Mouse (Mus musculus) spleen, postnatal 10 days (tissue): Measurements from ENCODE around the gene Glg1.
"Not testable (repeated sequence)": the region's sequence is repeated elsewhere in the genome, so short reads cannot be mapped to it uniquely, and the experiment has no call there.

Source experiments
- DNase-seq, 2 experiments: peaks; one replicate each; pipeline ENCODE4 v3.0.0; 2021 to 2022; ENCODE audit warnings: low spot score in 2 of 2

Glg1 gene

DNA sequence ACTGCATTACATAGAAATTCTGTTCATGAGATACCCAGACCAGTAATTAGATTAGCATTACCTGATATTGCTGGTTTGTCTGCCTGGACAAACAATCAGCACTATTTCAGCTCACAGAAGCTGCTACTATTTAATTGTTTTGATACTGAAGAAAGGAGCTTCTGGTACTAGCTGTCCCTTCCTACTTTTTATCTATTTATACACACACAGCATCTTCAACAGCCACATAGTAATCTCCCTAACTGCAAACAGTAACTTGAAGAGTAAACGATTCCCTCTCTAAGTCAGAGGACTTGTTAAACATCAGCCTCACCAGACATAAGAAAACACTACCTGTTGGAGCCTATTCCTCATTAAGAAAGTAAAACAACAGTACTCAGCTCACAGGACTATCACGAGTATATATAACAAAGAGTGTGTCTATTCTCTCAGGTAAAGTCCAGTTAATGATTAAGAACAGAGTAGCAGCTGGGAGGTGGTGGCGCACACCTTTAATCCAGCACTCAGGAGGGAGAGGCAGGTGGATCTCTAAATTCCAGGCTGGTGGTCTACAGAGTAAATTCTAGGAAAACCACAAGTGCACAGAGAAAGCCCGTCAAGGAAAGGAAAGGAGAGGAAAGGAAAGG, 6.4 kb downstream of the Glg1 start:
- no peak for DNase-seq

DNA sequence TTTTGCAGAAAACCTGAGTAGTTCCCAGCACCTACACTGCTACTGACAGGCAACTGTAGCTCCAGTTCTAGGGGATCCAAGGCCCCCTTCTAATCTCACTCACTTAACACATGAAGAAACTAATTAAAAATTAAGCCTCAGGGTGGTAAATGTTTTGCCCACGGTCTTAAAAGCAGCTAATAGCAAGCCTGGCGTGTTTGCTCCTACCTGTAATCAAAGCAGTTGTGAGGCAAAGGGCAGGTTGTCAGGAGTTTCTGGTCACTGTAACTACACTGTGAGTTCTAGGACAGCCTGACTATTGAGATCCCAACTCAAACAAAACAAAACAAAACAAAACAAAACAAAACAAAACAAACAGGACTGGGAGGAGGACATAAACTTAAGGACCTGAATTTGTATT, 8.9 kb downstream of the Glg1 start:
- no peak for DNase-seq

DNA sequence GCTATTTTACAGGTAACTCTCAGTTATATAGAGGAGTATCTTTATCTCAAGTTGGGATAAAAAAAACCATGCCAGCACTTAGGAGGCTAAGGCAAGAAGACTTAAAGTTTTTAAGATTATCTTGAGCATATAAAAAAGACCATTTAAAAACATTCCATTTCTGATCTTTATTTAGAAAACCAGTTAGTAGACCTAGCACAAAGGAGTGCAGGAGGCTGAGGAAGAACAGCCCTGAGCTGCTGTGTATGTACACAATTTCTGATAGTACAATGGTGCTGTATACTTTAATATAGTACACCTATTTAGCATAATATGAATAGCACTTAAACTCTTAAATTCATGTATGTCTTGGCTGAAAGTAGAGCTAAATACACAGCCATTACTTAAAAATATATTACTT, 10.9 kb downstream of the Glg1 start:
- no peak for DNase-seq

- DNase-seq, result not testable (repeated sequence)
Measured at GRCm38 (mm10) chr8:111246864-111247263, 12.2 kb downstream of the Glg1 start.

GRCm38 (mm10) chr8:111246287-111246830, 12.7 kb downstream of the Glg1 start:
- DNase-seq, result no peak

- DNase-seq, result no peak
Measured at GRCm38 (mm10) chr8:111237301-111237700, 21.7 kb downstream of the Glg1 start.

DNA sequence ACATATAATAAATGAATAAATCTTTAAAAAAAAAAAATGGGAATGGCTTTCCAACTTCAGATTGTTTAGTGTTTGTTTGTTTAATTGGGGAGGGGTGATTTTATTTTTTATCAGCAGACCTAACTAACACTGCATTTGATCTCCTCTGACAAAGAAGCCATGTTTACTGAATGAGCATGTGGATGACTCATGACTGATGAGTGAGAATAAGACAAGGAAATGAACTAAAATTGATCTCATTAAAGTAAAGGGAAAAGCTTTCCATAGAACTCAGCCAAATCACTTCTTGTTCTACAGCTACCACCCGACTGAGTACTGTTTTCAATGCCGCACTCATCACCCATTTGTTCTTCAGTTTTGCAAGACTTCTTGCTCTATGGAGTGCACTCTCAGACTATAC, 25.3 kb downstream of the Glg1 start:
- DNase-seq, result no peak

GRCm38 (mm10) chr8:111224153-111224552, 34.9 kb downstream of the Glg1 start:
- no peak for DNase-seq

DNA sequence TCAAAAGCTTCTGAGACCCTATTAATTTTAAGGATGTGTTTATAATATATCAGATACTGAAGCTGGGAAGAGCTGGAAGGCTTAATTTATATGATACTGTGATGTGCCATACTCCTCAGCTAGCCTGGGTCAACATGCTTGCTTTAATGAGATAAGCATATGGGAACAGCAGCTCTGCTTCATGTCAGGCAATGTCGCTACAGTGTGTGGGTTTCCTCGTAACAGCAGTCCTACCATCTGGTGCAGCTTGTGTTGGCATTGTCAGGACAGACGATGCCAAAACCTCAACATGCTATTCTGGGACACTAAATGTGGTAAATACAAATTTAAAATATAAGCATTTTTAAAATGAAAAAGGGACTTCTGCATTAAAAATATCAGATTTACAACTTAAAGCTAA, 40.9 kb downstream of the Glg1 start:
- no peak for DNase-seq

DNA sequence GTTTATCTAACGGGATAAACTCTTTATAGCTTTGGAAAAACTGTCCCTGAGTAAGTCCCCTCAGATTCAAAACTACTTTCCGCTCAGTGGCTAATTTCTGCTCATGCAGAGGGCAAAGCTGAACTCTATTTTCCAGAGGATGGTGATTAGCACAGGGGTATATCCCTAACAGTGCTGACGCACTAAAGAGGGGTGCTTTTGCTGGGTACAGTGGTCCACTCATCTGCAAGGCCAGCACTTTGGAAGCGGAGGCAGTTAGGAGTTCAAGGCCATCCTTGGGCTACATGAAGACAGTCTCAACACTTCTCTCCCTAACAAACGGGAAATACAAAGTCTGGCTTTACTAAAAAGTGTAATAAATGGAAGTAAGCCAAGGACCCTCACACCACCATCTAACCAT, 45.6 kb downstream of the Glg1 start:
- no peak for DNase-seq

DNA sequence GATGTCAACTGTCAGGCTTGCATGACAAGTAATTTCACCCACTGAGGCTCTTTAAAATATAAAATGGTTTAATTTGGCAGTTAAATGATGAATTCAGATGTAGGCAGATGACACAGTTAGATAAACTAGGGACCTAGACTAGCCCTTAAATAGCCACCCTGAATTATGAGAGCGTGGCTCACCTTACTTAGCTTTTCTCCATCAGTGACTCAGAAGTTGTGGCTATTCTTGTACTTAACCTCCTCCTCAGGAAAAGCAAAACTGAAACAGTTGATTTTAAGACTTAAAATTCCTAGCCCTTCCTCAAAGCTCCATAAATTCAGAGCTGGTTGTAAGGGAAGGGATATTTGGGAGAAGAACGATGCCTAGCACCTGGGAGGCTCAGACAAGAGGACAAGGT, 47.8 kb downstream of the Glg1 start:
- no peak for DNase-seq

GRCm38 (mm10) chr8:111209874-111210273, 49.1 kb downstream of the Glg1 start:
- DNase-seq, result no peak

DNA sequence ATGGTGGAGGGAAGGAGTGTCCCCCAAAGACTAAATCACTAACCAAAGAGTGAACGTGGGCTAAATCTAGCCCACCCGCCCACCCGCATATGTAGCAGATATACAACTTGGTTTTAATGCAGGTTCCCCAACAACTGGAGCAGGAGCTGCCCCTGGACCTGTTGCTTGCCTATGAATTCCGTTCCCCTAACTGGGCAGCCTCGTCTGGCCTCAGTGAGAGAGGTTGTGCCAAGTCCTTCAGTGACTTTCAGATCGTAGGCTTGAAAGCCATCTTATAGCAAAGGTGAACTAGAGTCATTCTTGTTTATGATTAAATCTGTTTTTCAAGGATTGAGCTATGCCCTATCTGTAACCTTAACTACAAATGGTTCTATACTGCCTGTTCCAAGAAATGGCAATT, 52.7 kb downstream of the Glg1 start:
- DNase-seq, result no peak

- DNase-seq, result no peak
Measured at GRCm38 (mm10) chr8:111205033-111205432, 54.0 kb downstream of the Glg1 start.

DNA sequence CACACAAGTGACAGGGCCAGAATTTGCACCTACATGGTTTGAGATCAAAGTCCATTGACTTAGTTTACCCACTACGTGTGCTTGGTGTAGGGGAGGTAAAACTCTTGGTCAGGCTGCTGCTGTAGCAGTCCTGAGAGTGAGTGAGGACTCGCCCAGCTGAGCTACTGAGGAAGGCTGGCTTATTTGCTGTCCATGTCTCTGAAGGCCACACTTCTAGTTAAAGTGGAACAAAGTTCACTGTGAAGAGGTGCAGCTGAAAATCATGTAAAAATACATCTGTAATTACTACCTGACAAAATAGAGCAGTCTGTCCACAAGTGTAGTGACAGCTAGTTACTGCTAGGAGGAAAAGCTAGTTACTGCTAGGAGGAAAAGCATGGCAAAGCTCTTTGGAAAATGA, 55.7 kb downstream of the Glg1 start:
- DNase-seq, result no peak

DNA sequence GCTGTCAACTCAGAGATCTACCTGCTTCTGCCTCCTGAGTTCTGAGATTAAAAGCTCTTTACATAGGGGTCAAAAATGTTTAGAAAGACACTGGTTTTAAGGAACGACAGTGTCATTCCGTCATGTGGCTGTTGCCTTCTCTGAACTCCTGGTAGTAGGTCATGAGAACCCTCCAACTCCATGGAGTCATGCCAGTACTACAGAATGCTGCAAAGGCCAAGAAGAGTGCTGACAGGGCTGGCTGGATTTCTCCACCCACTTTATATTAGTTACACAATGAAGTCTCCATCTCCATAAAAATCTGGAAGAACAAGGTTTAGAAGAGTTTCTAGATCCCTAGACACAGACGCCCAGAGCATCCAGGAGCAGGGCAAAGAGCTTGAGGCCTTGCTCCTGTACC, 61.0 kb downstream of the Glg1 start:
- no peak for DNase-seq

DNA sequence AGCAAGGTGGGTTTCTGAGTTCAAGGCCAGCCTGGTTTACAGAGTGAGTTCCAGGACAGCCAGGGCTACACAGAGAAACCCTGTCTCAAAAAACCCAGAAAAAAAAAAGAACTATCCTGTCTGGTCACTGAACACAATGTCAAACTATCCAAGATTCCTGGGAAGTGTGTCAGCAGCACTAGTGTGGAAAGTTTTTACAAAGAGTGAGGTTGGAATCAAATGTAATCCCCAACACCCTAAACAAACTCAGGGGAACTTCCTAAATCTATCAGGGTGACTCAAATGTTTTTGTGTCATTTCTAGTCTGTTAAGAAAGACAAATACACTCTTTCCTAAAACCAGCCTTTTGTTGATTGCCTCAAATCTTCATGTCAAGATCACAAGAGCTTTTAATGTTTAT, 62.8 kb downstream of the Glg1 start:
- no peak for DNase-seq

DNA sequence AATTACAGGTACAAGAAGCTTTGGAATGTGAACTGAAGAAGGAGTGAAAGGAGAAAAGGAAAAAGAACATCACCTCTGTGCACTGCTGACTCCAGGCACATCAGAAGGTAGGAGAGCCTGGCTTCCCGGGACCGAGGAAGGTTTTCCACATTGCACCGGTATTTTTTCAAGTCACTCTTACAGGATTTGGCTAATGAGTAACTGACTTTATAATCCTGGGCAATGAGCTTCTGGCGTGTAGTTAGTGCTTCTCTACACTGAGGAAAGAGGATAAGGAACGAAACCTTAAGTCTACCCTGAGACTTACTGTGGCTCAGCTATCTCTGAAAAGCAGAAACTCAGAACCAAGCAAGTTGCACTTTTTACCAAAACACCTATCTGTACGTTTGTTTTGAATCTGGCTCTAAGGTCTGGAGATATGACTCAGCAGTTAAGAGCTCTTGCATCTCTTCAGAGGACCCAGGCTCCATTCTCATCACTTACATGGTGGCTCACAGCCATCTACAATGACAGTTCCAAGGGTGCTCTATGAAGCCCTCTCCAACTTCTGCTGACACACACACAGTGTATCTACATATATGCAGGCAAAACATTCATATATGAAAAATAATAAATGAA, 70.3 kb downstream of the Glg1 start:
- DNase-seq, result no peak

GRCm38 (mm10) chr8:111187470-111187869, 71.5 kb downstream of the Glg1 start:
- no peak for DNase-seq

DNA sequence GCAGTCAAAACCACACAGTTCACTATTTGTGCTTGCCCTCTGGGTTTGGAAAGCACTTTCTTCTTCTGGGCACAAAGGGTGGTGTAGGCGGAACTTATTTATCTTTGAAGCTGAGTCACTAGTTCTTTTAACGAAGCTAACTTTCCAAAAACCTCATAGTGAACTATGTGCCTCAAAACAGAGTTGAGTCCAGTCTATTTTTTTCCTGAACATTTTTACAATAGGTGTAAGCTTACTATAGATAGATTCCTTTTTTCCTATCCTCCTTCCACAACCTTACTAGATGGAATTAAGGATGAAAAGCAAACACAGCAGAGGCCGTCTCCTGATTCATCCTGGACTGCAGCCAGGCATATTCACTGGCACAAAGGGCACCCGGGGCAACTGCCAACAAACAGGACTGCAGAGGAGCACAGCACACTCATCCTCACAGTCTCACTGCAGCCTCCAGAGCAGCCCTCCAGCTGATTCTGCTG, 73.5 kb downstream of the Glg1 start:
- no peak for DNase-seq

DNA sequence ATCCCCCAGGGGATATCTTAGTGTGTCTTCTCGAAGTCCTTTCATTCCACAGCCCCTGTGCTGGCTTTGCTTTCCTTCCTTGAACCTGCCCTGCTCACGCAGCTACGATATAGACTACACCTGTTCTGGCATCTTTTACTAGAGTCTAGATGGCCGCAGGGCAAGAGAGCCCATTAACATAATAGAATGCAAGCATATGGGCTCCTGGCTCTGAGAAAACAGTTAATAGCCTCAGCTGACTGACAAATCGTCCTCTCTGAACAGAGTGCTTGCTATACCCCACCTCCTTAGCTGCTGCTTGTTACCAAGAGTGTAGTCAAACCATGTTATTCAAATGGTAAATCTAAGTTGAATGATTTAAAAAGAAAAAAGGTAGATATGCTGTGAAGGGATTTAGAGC, 87.4 kb downstream of the Glg1 start:
- no peak for DNase-seq

DNA sequence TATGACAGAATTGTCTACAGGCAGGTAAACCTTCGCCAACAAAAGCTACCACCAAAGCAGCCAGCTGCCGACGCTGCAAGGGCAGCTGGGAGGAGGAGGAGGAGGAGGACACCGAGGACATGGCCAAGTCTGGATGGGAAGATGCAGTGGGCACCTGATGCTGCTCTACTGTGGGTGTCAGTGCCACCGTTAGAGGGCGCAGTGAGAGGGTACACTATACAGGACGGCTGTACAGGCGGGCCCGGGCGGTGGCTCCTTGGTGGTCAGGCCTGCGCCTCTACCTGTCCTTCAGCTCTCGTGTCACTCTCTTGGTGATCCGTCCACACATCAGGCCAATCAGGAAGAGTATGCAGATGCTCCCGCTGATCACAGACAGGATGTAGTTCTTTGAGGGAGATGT, 101.4 kb downstream of the Glg1 start:
- peak; percentile 35 to 75 for DNase-seq

DNA sequence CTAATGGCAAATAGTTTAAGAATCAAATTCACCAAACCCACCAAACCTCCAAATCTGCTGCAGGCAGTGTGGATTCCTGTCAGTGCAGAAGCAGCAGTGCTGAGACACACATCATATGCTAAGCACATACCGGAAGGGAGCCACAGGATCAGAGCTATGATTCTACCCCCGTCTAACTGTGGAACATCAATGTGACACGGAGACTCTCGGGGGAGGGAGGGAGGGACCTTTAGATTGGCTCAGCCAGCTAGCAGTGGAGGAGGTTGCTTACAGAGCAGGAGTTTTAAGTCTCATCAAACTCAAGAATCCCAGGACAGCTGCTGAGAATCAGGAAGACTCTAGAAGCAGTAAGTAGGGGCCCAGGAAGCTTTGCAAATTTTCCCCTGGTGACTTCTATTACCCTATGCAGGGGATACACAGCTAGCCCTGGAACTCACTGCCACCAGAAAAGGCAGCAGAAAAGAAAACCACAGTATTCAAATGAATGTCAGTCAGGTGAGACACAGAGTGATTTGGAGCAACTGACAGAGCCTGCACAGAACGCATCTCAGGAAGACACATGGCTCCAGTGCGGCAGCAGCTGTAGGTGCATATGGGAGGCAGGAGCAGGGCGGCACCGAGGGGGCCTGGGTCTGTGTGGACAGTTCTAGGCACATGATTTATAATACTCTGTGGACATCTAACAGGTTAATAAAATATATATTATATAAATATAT, 103.1 kb downstream of the Glg1 start:
- DNase-seq, result no peak
